ENCODE assay signal across 13 mouse cellular contexts in the genomic region with DNA sequence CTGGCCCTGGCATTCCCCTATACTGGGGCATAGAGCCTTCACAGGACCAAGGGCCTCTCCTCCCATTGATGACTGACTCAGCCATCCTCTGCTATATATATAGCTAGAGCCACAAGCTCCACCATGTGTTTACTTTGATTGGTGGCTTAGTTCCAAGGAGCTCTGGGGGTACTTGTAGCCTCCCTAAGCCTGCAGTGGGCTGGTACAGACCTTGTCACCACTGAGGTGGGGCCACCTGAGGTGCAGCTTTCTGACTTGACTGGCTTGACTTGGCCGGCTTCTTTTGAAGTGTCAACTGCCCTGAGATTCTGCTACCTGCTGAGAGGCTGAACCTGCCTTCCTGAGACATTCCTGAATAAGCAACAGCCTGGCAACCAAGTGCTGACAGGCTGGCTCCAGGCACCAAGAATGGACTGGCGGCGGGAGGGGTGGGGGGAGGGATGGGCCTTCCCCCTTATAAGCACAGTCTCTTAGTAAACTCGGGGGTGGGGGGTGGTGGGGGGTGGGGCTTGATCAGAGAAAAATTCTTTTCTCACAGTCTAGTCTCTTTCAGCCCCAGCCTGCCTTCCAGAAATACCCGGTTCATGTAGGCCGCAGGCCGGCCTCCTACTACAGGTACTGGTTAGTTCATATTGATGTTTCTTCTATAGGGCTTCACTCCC. TPM values are rescaled to one million over a fixed set of nuclear protein-coding genes. Genes with fewer than 3 reads are reported as not detected.
"Had no signal": no experiment of that assay in that cellular context is flagged by ENCODE, and none has a peak within 500 bp of the region (broad histone marks: within the 10 kb centered on the region; RNA-seq: fewer than 3 reads in every experiment).

No protein-coding gene starts in this region.

RNA-seq across cellular contexts. Expression of a gene that starts 54.7 kb away (rescaled TPM):
- polyA plus RNA-seq: kidney, adult 2 months; kidney, embryonic 14.5 days; kidney, postnatal 0 days; large intestine, adult 2 months; limb, embryonic 13.5 days; liver, embryonic 12.5 days; liver, embryonic 15.5 days; midbrain, embryonic 13.5 days; midbrain, postnatal 0 days; neural tube, embryonic 11.5 days; neural tube, embryonic 14.5 days; small intestine, adult 2 months; spleen, adult 2 months had no signal
